Mouse (Mus musculus) forebrain, embryonic 12.5 days (tissue): ENCODE data around the gene Slc50a1. TPM values are rescaled to one million over a fixed set of nuclear protein-coding genes. Genes with fewer than 3 reads are reported as not detected.

Source experiments
- ATAC-seq: fragments of 200-750 bp; cut with Nextera tagmentation; 2 replicates; pipeline ENCODE4 v1.8.0; 2017; ENCODE audit warnings: moderate TSS enrichment; ENCODE audit not compliant: low FRiP score
- H3K27ac ChIP-seq: fragments of 300-500 bp; sonication (generic); 2 replicates; pipeline ENCODE4 v1.5.1; 2016; ENCODE audit warnings: mild to moderate bottlenecking
- H3K27me3 ChIP-seq: fragments of 300-500 bp; sonication (generic); 2 replicates; pipeline ENCODE4 v1.6.1; 2016; ENCODE audit warnings: mild to moderate bottlenecking
- H3K36me3 ChIP-seq: fragments of 300-500 bp; sonication (generic); replicated peaks from 2 replicates; pipeline ENCODE4 v1.6.1; 2016; ENCODE audit warnings: mild to moderate bottlenecking
- H3K4me1 ChIP-seq: fragments of 300-500 bp; sonication (generic); 2 replicates; pipeline ENCODE4 v1.6.1; 2016
- H3K4me2 ChIP-seq: fragments of 300-500 bp; sonication (generic); 2 replicates; pipeline ENCODE4 v1.6.1; 2016; ENCODE audit warnings: mild to moderate bottlenecking, moderate library complexity
- H3K4me3 ChIP-seq: fragments of 300-500 bp; sonication (generic); replicated peaks from 2 replicates; pipeline ENCODE4 v1.5.1; 2016; ENCODE audit warnings: mild to moderate bottlenecking
- H3K9ac ChIP-seq: fragments of 300-500 bp; sonication (generic); 2 replicates; pipeline ENCODE4 v1.6.1; 2016; ENCODE audit warnings: mild to moderate bottlenecking
- H3K9me3 ChIP-seq: fragments of 300-500 bp; sonication (generic); 2 replicates; pipeline ENCODE4 v1.6.1; 2016
- WGBS: fragments of 180-500 bp; shearing (Covaris S2); methylation state at CpG from one replicate; pipeline ENCODE4 v1.1.7; 2016; 5-methylcytosine and 5-hydroxymethylcytosine counted together
- polyA plus RNA-seq: library from polyadenylated mRNA; unstranded; fragments of >200 nt; fragmentation: Nextera tagmentation; extraction: Ambion mirVana; gene quantifications from 2 replicates; pipeline ENCODE4 v1.2.1, GENCODE M21; 2016

Gene Slc50a1
- polyA plus RNA-seq, 1 experiment from 2014 or later = 28.6 TPM

- ATAC-seq = no peak
- no peak overlapping the region for H3K9ac ChIP-seq
- no peak overlapping the region for H3K4me3 ChIP-seq
- H3K9me3 ChIP-seq = no peaks in the 10 kb centered on the region
- 0 out of 2 replicates have a peak, but pooled peaks cover 9% of the 10 kb centered on the region for H3K27me3 ChIP-seq
- no peak overlapping the region for H3K27ac ChIP-seq
- no peak overlapping the region for H3K4me2 ChIP-seq
- H3K4me1 ChIP-seq = no peaks in the 10 kb centered on the region
- no peaks in the 10 kb centered on the region for H3K36me3 ChIP-seq
- WGBS = 80% methylated on average over 10 of the region's 10 CpGs
Observed at GRCm38 (mm10) chr3:89291874-89292273, 21.5 kb upstream of the Slc50a1 start.

GRCm38 (mm10) chr3:89288503-89288928 is 18.1 kb upstream of the Slc50a1 start:
- no peak for ATAC-seq
- H3K4me2 ChIP-seq = no peak overlapping the region
- no peaks in the 10 kb centered on the region for H3K9me3 ChIP-seq
- no peak overlapping the region for H3K27ac ChIP-seq
- no peaks in the 10 kb centered on the region for H3K4me1 ChIP-seq
- no peak overlapping the region for H3K9ac ChIP-seq
- 0 out of 2 replicates have a peak, but pooled peaks cover 8% of the 10 kb centered on the region for H3K27me3 ChIP-seq
- WGBS = 59% methylated on average over 7 of the region's 7 CpGs
- no peaks in the 10 kb centered on the region for H3K36me3 ChIP-seq
- H3K4me3 ChIP-seq = no peak overlapping the region

- WGBS = 62% methylated on average over 5 of the region's 5 CpGs
- Histone ChIP-seq H3K4me3 (no peak overlapping the region), H3K36me3 (no peaks in the 10 kb centered on the region), H3K4me2 (no peak overlapping the region), H3K9me3 (no peaks in the 10 kb centered on the region), H3K4me1 (peaks cover 1% of the 10 kb centered on the region; the same call in 1 of the 2 replicates), H3K27ac (peak overlapping the region; percentile 19; the same call in 1 of the 2 replicates), H3K9ac (no peak overlapping the region), H3K27me3 (0 out of 2 replicates have a peak, but pooled peaks cover 12% of the 10 kb centered on the region)
- ATAC-seq = no peak
Observed at GRCm38 (mm10) chr3:89287286-89287685, 16.9 kb upstream of the Slc50a1 start.

GRCm38 (mm10) chr3:89285526-89285925 is 15.2 kb upstream of the Slc50a1 start:
- H3K9ac ChIP-seq = no peak overlapping the region
- no peak overlapping the region for H3K27ac ChIP-seq
- 41% methylated on average over 2 of the region's 2 CpGs for WGBS
- H3K4me2 ChIP-seq = no peak overlapping the region
- no peaks in the 10 kb centered on the region for H3K9me3 ChIP-seq
- H3K27me3 ChIP-seq = peaks cover 25% of the 10 kb centered on the region
- no peak overlapping the region for H3K4me3 ChIP-seq
- ATAC-seq = no peak
- H3K36me3 ChIP-seq = no peaks in the 10 kb centered on the region
- H3K4me1 ChIP-seq = peaks cover 18% of the 10 kb centered on the region

GRCm38 (mm10) chr3:89284261-89284660 is 13.9 kb upstream of the Slc50a1 start:
- no peak overlapping the region for H3K4me2 ChIP-seq
- H3K36me3 ChIP-seq = no peaks in the 10 kb centered on the region
- H3K4me3 ChIP-seq = no peak overlapping the region
- 92% methylated on average over 3 of the region's 3 CpGs for WGBS
- H3K4me1 ChIP-seq = peaks cover 30% of the 10 kb centered on the region
- H3K27me3 ChIP-seq = peaks cover 38% of the 10 kb centered on the region
- no peak for ATAC-seq
- H3K27ac ChIP-seq = no peak overlapping the region
- H3K9me3 ChIP-seq = no peaks in the 10 kb centered on the region
- H3K9ac ChIP-seq = no peak overlapping the region

GRCm38 (mm10) chr3:89282291-89282643 is 11.9 kb upstream of the Slc50a1 start:
- no peak for ATAC-seq
- Histone ChIP-seq H3K9ac (no peak overlapping the region; the same call in 1 of the 2 replicates), H3K4me2 (no peak overlapping the region), H3K4me3 (no peak overlapping the region), H3K4me1 (peaks cover 39% of the 10 kb centered on the region), H3K9me3 (no peaks in the 10 kb centered on the region), H3K27ac (no peak overlapping the region), H3K36me3 (no peaks in the 10 kb centered on the region), H3K27me3 (peaks cover 53% of the 10 kb centered on the region)
- WGBS = 28% methylated on average over 4 of the region's 4 CpGs

- Histone ChIP-seq H3K27ac (no peak overlapping the region), H3K36me3 (no peaks in the 10 kb centered on the region), H3K27me3 (peaks cover 57% of the 10 kb centered on the region), H3K4me2 (peak overlapping the region; percentile 87), H3K9ac (no peak overlapping the region; the same call in 1 of the 2 replicates), H3K9me3 (no peaks in the 10 kb centered on the region), H3K4me1 (peaks cover 43% of the 10 kb centered on the region), H3K4me3 (peak overlapping the region; percentile 45)
- 13% methylated on average over 20 of the region's 20 CpGs for WGBS
- ATAC-seq = no peak
Observed at GRCm38 (mm10) chr3:89281579-89282290, 11.4 kb upstream of the Slc50a1 start.

GRCm38 (mm10) chr3:89280606-89281511 is 10.5 kb upstream of the Slc50a1 start, which contains the start of gene Efna1:
Gene Efna1 (minus strand): TSS chr3:89281142.
- H3K27me3 ChIP-seq = peaks cover 57% of the 10 kb centered on the region
- peak within 1 kb of the TSS; percentile 25; the same call in 1 of the 2 replicates for H3K27ac ChIP-seq
- ATAC-seq = peak; percentile 49
- no peaks in the 10 kb centered on the region for H3K9me3 ChIP-seq
- H3K36me3 ChIP-seq = no peaks in the 10 kb centered on the region
- H3K4me3 ChIP-seq = peak within 1 kb of the TSS; percentile 45
- peak within 1 kb of the TSS; percentile 87 for H3K4me2 ChIP-seq
- H3K4me1 ChIP-seq = peaks cover 43% of the 10 kb centered on the region
- 1% methylated on average over 52 of the region's 52 CpGs for WGBS
- peak within 1 kb of the TSS; percentile 52 for H3K9ac ChIP-seq

GRCm38 (mm10) chr3:89280050-89280605 is 9.8 kb upstream of the Slc50a1 start:
- under 1% methylated on average over 29 of the region's 29 CpGs for WGBS
- ATAC-seq = peak; percentile 20; the same call in 1 of the 2 replicates
- Histone ChIP-seq H3K27me3 (peaks cover 57% of the 10 kb centered on the region), H3K27ac (peak overlapping the region; percentile 61; the same call in 1 of the 2 replicates), H3K4me3 (peak overlapping the region; percentile 45), H3K9ac (peak overlapping the region; percentile 52), H3K36me3 (no peaks in the 10 kb centered on the region), H3K4me2 (peak overlapping the region; percentile 87), H3K4me1 (peaks cover 43% of the 10 kb centered on the region), H3K9me3 (no peaks in the 10 kb centered on the region)

- H3K4me2 ChIP-seq = peak overlapping the region; percentile 87
- peak overlapping the region; percentile 45 for H3K4me3 ChIP-seq
- peak; percentile 71 for ATAC-seq
- 2% methylated on average over 35 of the region's 35 CpGs for WGBS
- peaks cover 43% of the 10 kb centered on the region for H3K4me1 ChIP-seq
- H3K9ac ChIP-seq = peak overlapping the region; percentile 52
- no peaks in the 10 kb centered on the region for H3K36me3 ChIP-seq
- peak overlapping the region; percentile 61; the same call in 1 of the 2 replicates for H3K27ac ChIP-seq
- no peaks in the 10 kb centered on the region for H3K9me3 ChIP-seq
- H3K27me3 ChIP-seq = peaks cover 53% of the 10 kb centered on the region
Observed at GRCm38 (mm10) chr3:89279153-89279890, 9.0 kb upstream of the Slc50a1 start.

GRCm38 (mm10) chr3:89278643-89279042 is 8.3 kb upstream of the Slc50a1 start:
- Histone ChIP-seq H3K27ac (0 out of 2 replicates have a peak overlapping the region, but pooled peaks have one; percentile 61), H3K9ac (no peak overlapping the region), H3K27me3 (peaks cover 53% of the 10 kb centered on the region), H3K4me1 (peaks cover 43% of the 10 kb centered on the region), H3K4me2 (peak overlapping the region; percentile 87), H3K9me3 (no peaks in the 10 kb centered on the region), H3K36me3 (no peaks in the 10 kb centered on the region), H3K4me3 (peak overlapping the region; percentile 45; the same call in 1 of the 2 replicates)
- 26% methylated on average over 8 of the region's 8 CpGs for WGBS
- ATAC-seq = no peak
